Mouse (Mus musculus): ENCODE data around the gene Olfr96.
"Not testable (repeated sequence)": the region's sequence is repeated elsewhere in the genome, so short reads cannot be mapped to it uniquely, and the experiment has no call there.

The Olfr96 gene

GRCm38 (mm10) chr17:37219846-37220245 lies at the start of gene Olfr96:
Gene Olfr96, plus strand, starts transcription at chr17:37220146.
- no peak for DNase-seq (ENCODE audit: extremely low spot score, low spot score)

- DNase-seq (ENCODE audit: extremely low spot score, low spot score): no peak
Measured at GRCm38 (mm10) chr17:37185474-37185873, 34.5 kb upstream of the Olfr96 start.

- no peak for DNase-seq (ENCODE audit: extremely low spot score, low spot score)
Measured at GRCm38 (mm10) chr17:37190711-37191110, 29.2 kb upstream of the Olfr96 start.

GRCm38 (mm10) chr17:37193032-37193431 lies 26.9 kb upstream of the Olfr96 start:
- DNase-seq (ENCODE audit: extremely low spot score, low spot score): no peak

GRCm38 (mm10) chr17:37193656-37194055 lies 26.3 kb upstream of the Olfr96 start, which contains the start of gene Ubd:
Gene Ubd, plus strand, starts transcription at chr17:37193892.
- DNase-seq (ENCODE audit: extremely low spot score, low spot score): no peak

GRCm38 (mm10) chr17:37194782-37195181 lies 25.2 kb upstream of the Olfr96 start:
- no peak for DNase-seq (ENCODE audit: extremely low spot score, low spot score)

- DNase-seq (ENCODE audit: extremely low spot score, low spot score): peak; percentile 75
Measured at GRCm38 (mm10) chr17:37196845-37197724, 22.9 kb upstream of the Olfr96 start.

- no peak for DNase-seq (ENCODE audit: extremely low spot score, low spot score)
Measured at GRCm38 (mm10) chr17:37200894-37201293, 19.1 kb upstream of the Olfr96 start, which contains the start of gene Olfr94. Gene Olfr94, minus strand, starts transcription at chr17:37200994.

- peak; percentile 74 for DNase-seq (ENCODE audit: extremely low spot score, low spot score)
Measured at GRCm38 (mm10) chr17:37203206-37203916, 16.6 kb upstream of the Olfr96 start.

GRCm38 (mm10) chr17:37203917-37204236 lies 16.1 kb upstream of the Olfr96 start:
- DNase-seq (ENCODE audit: extremely low spot score, low spot score): no peak

- peak; percentile 24 for DNase-seq (ENCODE audit: extremely low spot score, low spot score)
Measured at GRCm38 (mm10) chr17:37210884-37211768, 8.8 kb upstream of the Olfr96 start.

GRCm38 (mm10) chr17:37213018-37213417 lies 6.9 kb upstream of the Olfr96 start, which contains the start of gene Olfr95:
Gene Olfr95, minus strand, starts transcription at chr17:37213118.
- DNase-seq (ENCODE audit: extremely low spot score, low spot score): no peak

GRCm38 (mm10) chr17:37218486-37218885 lies 1.5 kb upstream of the Olfr96 start:
- no peak for DNase-seq (ENCODE audit: extremely low spot score, low spot score)

GRCm38 (mm10) chr17:37221879-37222278 lies 1.9 kb downstream of the Olfr96 start:
- DNase-seq (ENCODE audit: extremely low spot score, low spot score): no peak

- not testable (repeated sequence) for DNase-seq (ENCODE audit: extremely low spot score, low spot score)
Measured at GRCm38 (mm10) chr17:37237230-37237629, 17.3 kb downstream of the Olfr96 start, which contains the start of gene Olfr97. Gene Olfr97, minus strand, starts transcription at chr17:37237330.

GRCm38 (mm10) chr17:37242198-37242597 lies 22.3 kb downstream of the Olfr96 start:
- no peak for DNase-seq (ENCODE audit: extremely low spot score, low spot score)

GRCm38 (mm10) chr17:37246715-37247114 lies 26.8 kb downstream of the Olfr96 start:
- no peak for DNase-seq (ENCODE audit: extremely low spot score, low spot score)

- no peak for DNase-seq (ENCODE audit: extremely low spot score, low spot score)
Measured at GRCm38 (mm10) chr17:37249460-37249859, 29.5 kb downstream of the Olfr96 start.

GRCm38 (mm10) chr17:37250544-37250943 lies 30.6 kb downstream of the Olfr96 start:
- DNase-seq (ENCODE audit: extremely low spot score, low spot score): no peak

- no peak for DNase-seq (ENCODE audit: extremely low spot score, low spot score)
Measured at GRCm38 (mm10) chr17:37263626-37264025, 43.7 kb downstream of the Olfr96 start, which contains the start of gene Olfr98. Gene Olfr98, minus strand, starts transcription at chr17:37263749.

GRCm38 (mm10) chr17:37270058-37270701 lies 50.2 kb downstream of the Olfr96 start, which contains the start of gene H2-M3:
Gene H2-M3, plus strand, starts transcription at chr17:37270220.
- peak; percentile 87 for DNase-seq (ENCODE audit: extremely low spot score, low spot score)

Data from neural tube, embryonic 10.5 days (tissue).